Mouse (Mus musculus) kidney, adult 2 months (tissue): ENCODE measurements at regions not wholly inside any gene's neighbourhood (a gene's known extent, or its start where the extent isn't known, plus 50 kb on each side); places are given as distances from the start of the nearest gene placed in this dataset.

Source experiments
- CTCF ChIP-seq: fragments of 200-500 bp; conservative IDR thresholded peaks from 2 replicates; pipeline ENCODE4 v1.5.1; 2011; ENCODE audit warnings: low read depth, mild to moderate bottlenecking, control low read depth, low read length, moderate library complexity, mixed read lengths; ENCODE audit not compliant: insufficient read depth, insufficient read length
- POLR2A ChIP-seq: fragments of 200-500 bp; IDR thresholded peaks from one replicate; pipeline ENCODE4 v1.6.1; 2011; ENCODE audit warnings: low read depth, low read length, control low read depth

GRCm38 (mm10) chr6:144863430-144863994 is 81.7 kb upstream of the Sox5 start:
- TF ChIP-seq CTCF (no peak), POLR2A (no peak)
